Mouse (Mus musculus): ENCODE measurements around the gene Clec16a.

The Clec16a gene

GRCm38 (mm10) chr16:10581234-10581898, 36.2 kb downstream of the Clec16a start:
- no peak for DNase-seq (ENCODE audit: low spot score in 2 of 2)

GRCm38 (mm10) chr16:10585165-10585564, 40.0 kb downstream of the Clec16a start:
- no peak for DNase-seq (ENCODE audit: low spot score in 2 of 2)

DNA sequence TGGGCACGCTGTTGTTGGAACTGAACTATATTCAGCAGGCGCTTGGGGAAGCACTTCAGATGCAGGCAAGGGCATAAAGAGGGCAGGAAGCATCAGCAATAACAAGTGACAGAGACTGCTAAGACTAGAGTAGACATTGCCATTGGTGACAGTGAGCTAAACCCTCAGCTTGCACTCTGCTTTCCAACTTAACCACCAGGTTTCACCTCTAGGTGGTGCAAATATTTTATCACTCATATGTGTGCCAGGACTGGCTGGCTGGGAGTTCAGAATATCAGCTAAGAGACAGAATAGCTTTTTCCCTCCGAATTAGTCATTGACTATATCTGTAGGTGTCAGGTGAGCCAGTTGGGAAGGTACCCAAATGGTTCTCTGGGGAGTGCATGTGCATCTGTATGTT, 41.4 kb downstream of the Clec16a start:
- DNase-seq (ENCODE audit: low spot score in 2 of 2), result no peak

DNA sequence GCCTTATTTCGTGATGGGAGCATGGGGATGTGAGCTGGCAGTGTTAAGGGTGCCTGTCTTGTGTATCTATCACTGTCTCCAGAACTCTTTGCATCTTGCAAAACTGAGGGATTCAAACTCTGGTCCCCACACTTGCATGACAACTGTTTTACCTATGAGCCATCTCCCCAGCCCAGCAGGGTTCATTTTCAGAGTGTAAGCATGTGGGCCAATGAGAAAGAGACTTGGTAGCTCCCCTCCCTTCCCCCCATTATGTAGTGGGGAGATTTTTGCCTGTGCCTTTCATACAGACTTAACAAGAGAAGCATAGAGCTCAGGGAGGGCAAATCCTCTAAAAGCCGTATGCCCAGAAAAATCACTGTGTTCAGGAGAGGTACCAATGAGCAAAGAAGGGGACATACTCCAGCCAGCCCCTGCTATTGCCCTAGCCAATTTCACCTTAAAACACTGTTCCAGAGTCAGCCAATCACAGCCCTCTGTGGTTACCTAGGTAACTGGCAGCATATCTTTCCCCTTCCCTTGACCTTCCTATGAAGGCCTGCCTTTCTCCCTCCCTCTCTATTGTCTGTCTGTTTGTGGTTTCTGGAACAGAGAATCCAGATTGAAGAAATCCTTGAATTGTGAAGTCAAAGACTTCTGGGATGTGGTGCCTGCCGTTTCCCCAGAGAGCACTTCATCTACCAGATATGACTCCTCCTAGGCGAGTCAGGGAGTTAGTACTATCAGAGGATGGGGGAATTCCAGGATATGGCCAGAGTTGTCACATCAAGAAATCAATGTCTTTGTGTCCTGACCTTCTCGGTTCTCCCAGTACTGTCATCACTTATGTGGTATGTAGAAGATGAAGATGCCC, 55.0 kb downstream of the Clec16a start:
- no peak for DNase-seq (ENCODE audit: low spot score in 2 of 2)

GRCm38 (mm10) chr16:10607802-10608201, 62.7 kb downstream of the Clec16a start:
- no peak for DNase-seq (ENCODE audit: low spot score in 2 of 2)

GRCm38 (mm10) chr16:10609921-10610320, 64.8 kb downstream of the Clec16a start:
- no peak for DNase-seq (ENCODE audit: low spot score in 2 of 2)

- DNase-seq (ENCODE audit: low spot score in 2 of 2), result no peak
These were observed 65.7 kb downstream of the Clec16a start for GRCm38 (mm10) chr16:10610801-10611200.

GRCm38 (mm10) chr16:10611306-10611705, 66.2 kb downstream of the Clec16a start:
- DNase-seq (ENCODE audit: low spot score in 2 of 2), result no peak

DNA sequence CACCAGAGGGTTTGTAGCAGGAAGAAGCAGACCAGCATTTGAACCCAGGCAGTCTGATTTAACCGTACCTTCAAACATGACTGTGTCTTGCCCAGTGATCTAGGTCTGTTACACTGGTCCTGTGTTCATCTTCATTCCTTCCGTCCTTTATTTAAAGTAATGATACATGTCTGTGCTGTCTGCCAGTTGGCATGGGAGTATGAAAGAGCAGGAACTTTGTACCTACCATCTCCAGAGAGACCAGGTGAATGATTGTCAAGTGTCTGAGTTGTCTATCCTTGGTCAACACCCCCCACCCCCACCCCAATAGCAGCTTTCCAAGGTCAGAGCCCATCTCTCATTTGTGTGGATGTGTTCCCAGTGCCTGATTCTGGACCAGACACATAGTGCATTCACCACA, 68.9 kb downstream of the Clec16a start:
- DNase-seq (ENCODE audit: low spot score in 2 of 2), result no peak

DNA sequence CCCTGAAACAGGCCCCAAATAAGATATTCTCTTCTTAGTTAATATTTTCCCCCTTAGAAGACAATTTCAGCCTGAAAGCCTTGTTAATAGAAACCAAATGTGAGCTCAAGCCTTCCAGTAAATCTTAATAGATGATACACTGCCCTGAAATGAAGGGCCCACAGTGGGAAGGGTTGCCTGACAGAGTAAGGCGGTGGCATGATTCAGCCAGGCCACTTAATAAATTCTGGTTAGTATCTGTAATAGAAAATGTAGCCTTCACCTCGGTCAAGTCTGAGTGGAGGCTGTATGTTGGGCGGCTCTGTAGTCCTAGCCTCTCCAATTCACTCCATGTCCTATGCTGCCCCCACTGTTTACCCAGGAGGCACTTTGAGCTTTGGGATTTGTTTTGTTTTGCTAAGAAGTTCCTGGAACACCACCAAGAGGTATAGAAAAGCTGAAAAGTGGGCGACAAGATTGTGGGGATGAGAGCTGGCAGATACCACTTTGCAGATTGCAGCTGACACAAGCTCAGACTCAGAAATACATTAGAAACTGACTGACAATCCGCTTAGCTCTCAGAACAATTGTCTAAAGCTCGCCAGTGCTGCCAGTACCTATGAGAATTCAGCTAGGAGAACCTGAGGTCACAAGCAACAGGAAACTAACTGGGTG, 75.9 kb downstream of the Clec16a start:
- DNase-seq (ENCODE audit: low spot score in 2 of 2), result no peak

GRCm38 (mm10) chr16:10621710-10622109, 76.6 kb downstream of the Clec16a start:
- DNase-seq (ENCODE audit: low spot score in 2 of 2), result no peak

- no peak for DNase-seq (ENCODE audit: low spot score in 2 of 2)
These were observed 81.0 kb downstream of the Clec16a start for GRCm38 (mm10) chr16:10626116-10626515.

- no peak for DNase-seq (ENCODE audit: low spot score in 2 of 2)
These were observed 82.1 kb downstream of the Clec16a start for GRCm38 (mm10) chr16:10627136-10627668.

DNA sequence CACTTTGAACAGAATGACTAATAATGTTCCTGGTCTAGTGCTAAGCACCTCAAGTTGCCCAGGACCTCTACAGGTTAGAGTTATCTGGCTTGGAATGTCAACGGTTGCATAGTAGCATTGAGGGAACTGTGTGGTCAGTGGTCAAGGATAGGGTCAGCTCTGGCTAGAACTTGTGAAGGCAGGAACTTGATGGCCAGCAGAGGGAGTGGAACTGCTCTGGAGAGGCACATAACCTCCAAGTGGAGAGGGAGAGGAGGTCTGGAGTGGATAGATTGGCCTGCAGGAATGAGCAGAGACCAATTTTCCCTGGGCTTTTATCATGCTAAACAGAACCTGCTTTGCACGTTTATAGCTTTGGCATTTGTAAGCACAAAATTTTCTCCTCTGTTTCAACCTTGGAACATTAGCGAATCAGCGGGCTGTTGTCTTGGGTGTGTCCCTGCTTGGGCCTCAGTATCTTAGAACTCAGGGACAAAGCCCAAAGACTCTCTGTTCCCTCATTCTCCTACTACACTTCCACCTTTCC, 83.0 kb downstream of the Clec16a start:
- no peak for DNase-seq (ENCODE audit: low spot score in 2 of 2)

DNA sequence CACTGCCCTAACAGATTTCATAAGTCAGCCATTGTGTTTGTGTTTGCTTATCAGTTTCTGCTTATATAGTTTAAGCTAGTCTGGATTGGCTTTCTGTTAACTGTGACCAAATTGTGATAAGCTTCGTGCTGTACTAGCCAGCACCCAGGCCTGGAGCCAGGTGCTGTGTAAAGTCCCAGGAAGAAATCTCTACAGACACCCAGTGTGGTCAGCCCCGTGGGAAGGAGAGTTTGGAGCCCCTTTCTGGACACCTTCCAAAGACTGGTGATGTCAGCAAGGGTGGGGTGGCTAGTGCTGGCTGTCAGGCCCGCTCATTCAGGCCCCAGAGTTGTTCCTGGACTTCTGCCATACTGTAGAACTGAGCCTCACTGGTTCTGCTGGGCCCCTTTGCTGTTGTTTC, 83.8 kb downstream of the Clec16a start:
- no peak for DNase-seq (ENCODE audit: low spot score in 2 of 2)

- DNase-seq (ENCODE audit: low spot score in 2 of 2), result no peak
These were observed 84.2 kb downstream of the Clec16a start for GRCm38 (mm10) chr16:10629361-10629760.

GRCm38 (mm10) chr16:10634940-10635339, 89.8 kb downstream of the Clec16a start:
- DNase-seq (ENCODE audit: low spot score in 2 of 2), result no peak

DNA sequence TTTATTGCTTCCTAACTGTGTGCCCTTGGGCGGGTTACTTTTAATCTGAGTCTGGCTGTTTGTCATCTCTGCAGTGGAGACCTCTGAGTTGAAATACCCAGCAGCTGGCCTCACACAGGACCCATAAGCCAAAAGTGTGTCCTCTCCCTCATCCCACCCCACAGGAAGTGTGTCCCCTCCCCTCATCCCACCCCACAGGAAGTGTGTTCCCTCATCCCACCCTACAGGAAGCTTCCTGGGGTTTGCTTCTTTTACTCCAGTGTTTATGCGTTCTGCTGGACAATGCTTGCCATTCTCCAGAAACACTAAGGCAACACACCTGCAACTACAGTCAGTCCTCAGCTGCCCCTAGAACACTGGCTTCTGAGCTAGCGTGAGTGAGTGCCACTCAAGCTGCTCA, 92.8 kb downstream of the Clec16a start:
- DNase-seq (ENCODE audit: low spot score in 2 of 2), result no peak

DNA sequence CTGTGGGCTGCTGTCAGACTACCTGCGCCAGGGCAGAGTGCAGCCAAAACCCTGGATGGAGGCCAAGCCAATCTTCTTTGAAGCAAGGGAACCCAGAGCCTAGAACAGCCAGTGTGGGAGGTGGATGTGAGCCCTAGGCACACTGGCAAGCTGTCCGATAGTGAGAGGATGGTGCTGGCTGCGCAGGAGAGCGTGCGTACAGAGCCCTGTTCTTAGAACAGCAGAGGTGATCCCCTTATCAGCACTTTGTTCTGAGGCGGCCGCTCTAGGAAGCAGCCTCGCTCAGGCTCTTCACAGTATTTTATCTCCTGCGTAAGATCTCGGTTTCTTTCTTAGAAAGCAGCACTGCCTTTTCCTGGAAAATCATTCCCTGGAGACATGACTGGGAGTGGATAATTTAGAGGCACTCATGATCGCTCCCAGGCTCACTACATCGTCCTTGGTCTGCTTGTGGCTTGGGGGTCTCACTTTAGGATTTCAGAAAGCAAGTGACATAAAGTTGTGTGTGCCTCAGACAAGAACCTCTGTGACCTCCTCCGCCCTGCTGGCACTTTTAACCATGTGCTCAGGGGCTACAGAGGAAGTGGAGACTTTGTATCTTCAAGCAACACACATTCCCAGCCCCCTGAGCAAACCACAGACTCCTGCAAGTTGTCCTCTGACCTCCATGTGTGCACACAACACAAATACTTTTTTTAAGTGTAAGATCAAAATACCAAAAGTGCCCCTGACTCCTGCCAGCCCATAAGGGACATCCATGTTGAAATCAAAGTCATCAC, 94.2 kb downstream of the Clec16a start:
- no peak for DNase-seq (ENCODE audit: low spot score in 2 of 2)

- peak; percentile 57 to 77 for DNase-seq (ENCODE audit: low spot score in 2 of 2)
These were observed 94.9 kb downstream of the Clec16a start for GRCm38 (mm10) chr16:10640041-10640440.

- DNase-seq (ENCODE audit: low spot score in 2 of 2), result no peak
These were observed 96.0 kb downstream of the Clec16a start for GRCm38 (mm10) chr16:10641146-10641545.

Measured in natural killer cell, adult 2 months (primary cell).